Mouse (Mus musculus) urinary bladder, postnatal 0 days (tissue): Measurements from ENCODE around the gene Pilrb1. TPM values are rescaled to one million over a fixed set of nuclear protein-coding genes. Genes with fewer than 3 reads are reported as not detected.

ENCODE experiments used
- polyA plus RNA-seq: library from polyadenylated mRNA; unstranded; fragments of >200 nt; fragmentation: Nextera tagmentation; extraction: Ambion mirVana; gene quantifications from 2 replicates; pipeline ENCODE4 v1.2.1, GENCODE M21; 2015

The Pilrb1 gene
- 0.79 and 4.1 TPM in 2 replicates for polyA plus RNA-seq

DNA sequence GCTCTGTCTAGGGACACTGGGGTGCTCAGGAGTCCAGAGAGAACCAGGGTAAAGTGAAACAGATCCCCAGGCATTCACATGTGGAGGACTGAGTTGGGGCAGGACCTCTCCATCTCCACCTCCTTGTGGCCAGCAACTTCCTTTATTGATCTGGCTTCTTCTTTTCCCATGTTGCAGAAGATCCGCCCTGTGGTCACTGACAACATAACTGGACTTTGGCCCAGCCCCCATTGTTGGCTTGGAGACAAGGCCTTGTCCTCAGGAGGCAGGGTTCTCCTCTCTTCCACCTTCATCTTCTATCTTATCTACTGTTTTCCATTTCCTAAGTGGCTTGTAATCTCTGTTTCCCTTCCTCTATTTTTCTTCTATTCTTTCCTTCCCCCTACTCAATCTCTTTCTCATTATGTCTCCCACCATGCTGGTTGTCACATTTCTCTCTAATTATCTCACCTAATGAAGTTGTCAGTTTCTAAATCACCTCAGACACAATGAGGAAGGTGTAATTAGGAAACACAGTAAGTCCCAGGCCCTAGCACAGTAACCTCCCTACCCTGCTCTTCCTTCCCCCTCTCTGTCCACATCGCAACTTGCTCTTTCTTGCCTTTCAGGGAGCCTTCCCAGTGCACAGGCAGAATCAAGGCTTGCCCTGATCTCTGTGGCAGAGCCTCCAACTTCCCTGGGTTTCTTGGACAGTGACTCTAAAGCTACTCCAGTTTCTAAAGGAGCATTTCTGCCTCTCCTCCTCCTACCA is at the start of gene Pilrb1:
Gene Pilrb1 (minus strand): TSS at position 147 of the 751 bp plus-strand sequence.

DNA sequence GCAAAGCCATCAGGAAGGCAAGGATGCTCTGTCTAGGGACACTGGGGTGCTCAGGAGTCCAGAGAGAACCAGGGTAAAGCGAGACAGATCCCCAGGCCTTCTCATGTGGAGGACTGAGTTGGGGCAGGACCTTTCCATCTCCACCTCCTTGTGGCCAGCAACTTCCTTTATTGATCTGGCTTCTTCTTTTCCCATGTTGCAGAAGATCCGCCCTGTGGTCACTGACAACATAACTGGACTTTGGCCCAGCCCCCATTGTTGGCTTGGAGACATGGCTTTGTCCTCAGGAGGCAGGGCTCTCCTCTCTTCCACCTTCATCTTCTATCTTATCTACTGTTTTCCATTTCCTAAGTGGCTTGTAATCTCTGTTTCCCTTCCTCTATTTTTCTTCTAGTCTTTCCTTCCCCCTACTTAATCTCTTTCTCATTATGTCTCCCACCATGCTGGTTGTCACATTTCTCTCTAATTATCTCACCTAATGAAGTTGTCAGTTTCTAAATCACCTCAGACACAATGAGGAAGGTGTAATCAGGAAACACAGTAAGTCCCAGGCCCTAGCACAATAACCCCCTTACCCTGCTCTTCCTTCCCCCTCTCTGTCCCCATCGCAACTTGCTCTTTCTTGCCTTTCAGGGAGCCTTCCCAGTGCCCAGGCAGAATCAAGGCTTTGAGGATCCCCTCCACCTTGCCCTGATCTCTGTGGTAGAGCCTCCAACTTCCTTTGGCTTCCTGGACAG is 13.9 kb upstream of the Pilrb1 start, which contains the start of gene Pilrb2:
Gene Pilrb2 (minus strand): TSS at position 172 of the 737 bp plus-strand sequence.

DNA sequence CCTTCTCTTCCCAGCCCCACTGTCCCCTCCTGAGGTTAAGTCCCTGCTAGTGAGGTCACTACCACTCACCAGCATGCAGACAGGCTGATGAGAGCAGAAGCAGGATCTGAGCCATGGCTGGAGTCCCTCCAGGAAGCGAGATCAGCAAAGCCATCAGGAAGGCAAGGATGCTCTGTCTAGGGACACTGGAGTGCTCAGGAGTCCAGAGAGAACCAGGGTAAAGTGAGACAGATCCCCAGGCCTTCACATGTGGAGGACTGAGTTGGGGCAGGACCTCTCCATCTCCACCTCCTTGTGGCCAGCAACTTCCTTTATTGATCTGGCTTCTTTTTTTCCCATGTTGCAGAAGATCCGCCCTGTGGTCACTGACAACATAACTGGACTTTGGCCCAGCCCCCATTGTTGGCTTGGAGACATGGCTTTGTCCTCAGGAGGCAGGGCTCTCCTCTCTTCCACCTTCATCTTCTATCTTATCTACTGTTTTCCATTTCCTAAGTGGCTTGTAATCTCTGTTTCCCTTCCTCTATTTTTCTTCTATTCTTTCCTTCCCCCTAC is 21.9 kb downstream of the Pilrb1 start, which contains the start of gene Pilra:
Gene Pilra (minus strand): TSS at position 316 of the 555 bp plus-strand sequence.

Other genes with a start within 250 kb of the Pilrb1 start
- 197 and 226 TPM in 2 replicates for gene Pcolce, start 244.3 kb downstream of the Pilrb1 start, polyA plus RNA-seq
- gene Fbxo24, start 229.1 kb downstream of the Pilrb1 start, polyA plus RNA-seq = 0.28 and 0.29 TPM in 2 replicates
- gene Lrch4, start 229.0 kb downstream of the Pilrb1 start, polyA plus RNA-seq = 22.2 and 25.0 TPM in 2 replicates
- gene Gm20605, start 228.9 kb downstream of the Pilrb1 start, polyA plus RNA-seq = 4.4 and 6.3 TPM in 2 replicates
- 2.6 and 3.3 TPM in 2 replicates for gene Sap25, start 216.8 kb downstream of the Pilrb1 start, polyA plus RNA-seq
- 0.06 and 0.18 TPM in 2 replicates for gene Irs3, start 212.4 kb downstream of the Pilrb1 start, polyA plus RNA-seq
- 17.8 and 25.5 TPM in 2 replicates for gene Agfg2, start 173.4 kb downstream of the Pilrb1 start, polyA plus RNA-seq
- 0.81 and 0.98 TPM in 2 replicates for gene Nyap1, start 116.5 kb downstream of the Pilrb1 start, polyA plus RNA-seq
- 222 and 228 TPM in 2 replicates for gene Tsc22d4, start 112.4 kb downstream of the Pilrb1 start, polyA plus RNA-seq
- 12.5 and 12.7 TPM in 2 replicates for gene Ppp1r35, start 79.3 kb downstream of the Pilrb1 start, polyA plus RNA-seq
- 5.8 and 6.8 TPM in 2 replicates for gene Mepce, start 70.5 kb downstream of the Pilrb1 start, polyA plus RNA-seq
- 4.1 and 4.9 TPM in 2 replicates for gene Zcwpw1, start 70.3 kb downstream of the Pilrb1 start, polyA plus RNA-seq
- gene Pilra, start 21.8 kb downstream of the Pilrb1 start, polyA plus RNA-seq = 84.3 and 85.3 TPM in 2 replicates
- 0.71 and 3.5 TPM in 2 replicates for gene Pilrb2, start 13.7 kb upstream of the Pilrb1 start, polyA plus RNA-seq
- 0.24 and 0.42 TPM in 2 replicates for gene Cyp3a13, start 63.5 kb upstream of the Pilrb1 start, polyA plus RNA-seq
- 0.33 and 0.45 TPM in 2 replicates for gene Gjc3, start 105.0 kb upstream of the Pilrb1 start, polyA plus RNA-seq
- gene Azgp1, start 123.4 kb upstream of the Pilrb1 start, polyA plus RNA-seq = 0.28 and 0.48 TPM in 2 replicates
- not detected in 2 replicates for gene Smok3a, start 163.2 kb upstream of the Pilrb1 start, polyA plus RNA-seq
- not detected in 2 replicates for gene Smok3b, start 163.3 kb upstream of the Pilrb1 start, polyA plus RNA-seq
- gene Smok3c, start 195.1 kb upstream of the Pilrb1 start, polyA plus RNA-seq = not detected in 2 replicates
- gene Zkscan1, start 227.0 kb upstream of the Pilrb1 start, polyA plus RNA-seq = 5.8 and 7.2 TPM in 2 replicates